Mouse (Mus musculus) MEL (cell line): ENCODE data around the gene Defb45. TPM values are rescaled to one million over a fixed set of nuclear protein-coding genes. Genes with fewer than 3 reads are reported as not detected.
A peak's percentile ranks its signal among the peaks of the same experiment; 100 is the strongest.

ENCODE experiments used
- DNase-seq: peaks from one replicate; pipeline ENCODE4 v3.0.0; 2011; ENCODE audit warnings: low read depth, low spot score
- H3K27ac ChIP-seq: 2 replicates; pipeline ENCODE4 v1.5.1; 2012; ENCODE audit warnings: low read depth, mild to moderate bottlenecking, control low read depth, low read length, moderate library complexity; ENCODE audit not compliant: control insufficient read depth
- H3K27me3 ChIP-seq, 2 experiments: fragments of 150-350 bp in 1 of 2; sonication (generic) in 1 of 2; 2 replicates each; pipeline ENCODE4 v1.6.1; 2012; ENCODE audit warnings: low read length in 2 of 2, mild to moderate bottlenecking in 2 of 2, improper control_type of control experiment in 1 of 2, moderate library complexity in 1 of 2; ENCODE audit not compliant: insufficient read depth in 2 of 2, control insufficient read depth in 1 of 2
- H3K36me3 ChIP-seq, 2 experiments: 2 replicates each; pipeline ENCODE4 v1.6.1; 2012 to 2014; ENCODE audit warnings: low read length in 2 of 2, improper control_type of control experiment in 1 of 2, inconsistent platforms in 1 of 2, mild to moderate bottlenecking in 1 of 2; ENCODE audit not compliant: insufficient read depth in 2 of 2, control insufficient read depth in 1 of 2
- H3K4me1 ChIP-seq, 2 experiments: fragments of 150-350 bp in 1 of 2; sonication (generic) in 1 of 2; 2 replicates each; pipeline ENCODE4 v1.6.1; 2012; ENCODE audit warnings: low read length in 2 of 2, improper control_type of control experiment in 1 of 2, mild to moderate bottlenecking in 1 of 2; ENCODE audit not compliant: insufficient read depth in 2 of 2, control insufficient read depth in 1 of 2
- H3K4me3 ChIP-seq, 2 experiments: fragments of 150-350 bp in 1 of 2; sonication (generic) in 1 of 2; 2 replicates each; pipeline ENCODE4 v1.5.1; 2012; ENCODE audit warnings: low read depth in 2 of 2, low read length in 2 of 2, mild to moderate bottlenecking in 2 of 2, moderate library complexity in 2 of 2, control low read depth in 1 of 2, improper control_type of control experiment in 1 of 2; ENCODE audit not compliant: control insufficient read depth in 1 of 2, insufficient read depth in 1 of 2
- H3K79me2 ChIP-seq: 2 replicates; pipeline ENCODE4 v1.6.1; 2012; ENCODE audit warnings: mild to moderate bottlenecking, low read length, moderate library complexity; ENCODE audit not compliant: control insufficient read depth, poor library complexity, insufficient read depth
- H3K9ac ChIP-seq: 2 replicates; pipeline ENCODE4 v1.6.1; 2012; ENCODE audit warnings: low read depth, mild to moderate bottlenecking, control low read depth, low read length, moderate library complexity; ENCODE audit not compliant: control insufficient read depth, poor library complexity, severe bottlenecking
- H3K9me3 ChIP-seq: fragments of 150-350 bp; sonication (generic); replicated peaks from 2 replicates; pipeline ENCODE4 v1.6.1; 2012; ENCODE audit warnings: mild to moderate bottlenecking, low read length, improper control_type of control experiment, moderate library complexity; ENCODE audit not compliant: insufficient read depth
- CHD2 ChIP-seq: IDR thresholded peaks from 2 replicates; pipeline ENCODE4 v1.6.1; 2011; ENCODE audit warnings: low read length, improper control_type of control experiment
- CTCF ChIP-seq, 3 experiments: IDR thresholded peaks in 2 of 3; conservative IDR thresholded peaks in 1 of 3; 2 replicates each; pipeline ENCODE4 v1.5.1; 2011 to 2012; ENCODE audit warnings: low read length in 3 of 3, low read depth in 2 of 3, mild to moderate bottlenecking in 2 of 3, improper control_type of control experiment in 1 of 3, inconsistent platforms in 1 of 3, mixed read lengths in 1 of 3, moderate library complexity in 1 of 3; ENCODE audit not compliant: control insufficient read depth in 1 of 3, insufficient read depth in 1 of 3, poor library complexity in 1 of 3, severe bottlenecking in 1 of 3
- EP300 ChIP-seq, 2 experiments: IDR thresholded peaks; 2 replicates each; pipeline ENCODE4 v1.6.1; 2011; ENCODE audit warnings: improper control_type of control experiment in 2 of 2, low read length in 2 of 2, low read depth in 1 of 2, mild to moderate bottlenecking in 1 of 2
- JUND ChIP-seq: IDR thresholded peaks from 2 replicates; pipeline ENCODE4 v1.6.1; 2011; ENCODE audit warnings: low read depth, mild to moderate bottlenecking, improper control_type of control experiment, low read length
- KAT2A ChIP-seq: conservative IDR thresholded peaks from 2 replicates; pipeline ENCODE4 v1.6.1; 2012; ENCODE audit warnings: low read depth, low read length, improper control_type of control experiment, inconsistent platforms
- MEF2A ChIP-seq: IDR thresholded peaks from 2 replicates; pipeline ENCODE4 v1.6.1; 2014; ENCODE audit warnings: low read depth, mild to moderate bottlenecking, inconsistent platforms, low read length, improper control_type of control experiment; ENCODE audit not compliant: poor library complexity, insufficient replicate concordance, severe bottlenecking; ENCODE audit errors: extremely low read depth
- MYB ChIP-seq: IDR thresholded peaks from 2 replicates; pipeline ENCODE4 v1.6.1; 2011; ENCODE audit warnings: mild to moderate bottlenecking, low read depth, low read length, improper control_type of control experiment
- NELFE ChIP-seq: IDR thresholded peaks from 2 replicates; pipeline ENCODE4 v1.6.1; 2011; ENCODE audit warnings: low read depth, low read length, improper control_type of control experiment
- NRF1 ChIP-seq: IDR thresholded peaks from 2 replicates; pipeline ENCODE4 v1.6.1; 2014; ENCODE audit warnings: low read depth, mild to moderate bottlenecking, inconsistent platforms, low read length, improper control_type of control experiment, moderate library complexity; ENCODE audit not compliant: poor library complexity, insufficient read depth, severe bottlenecking
- RAD21 ChIP-seq: IDR thresholded peaks from 2 replicates; pipeline ENCODE4 v1.6.1; 2011; ENCODE audit warnings: mild to moderate bottlenecking, low read depth, low read length, improper control_type of control experiment
- RCOR1 ChIP-seq: IDR thresholded peaks from 2 replicates; pipeline ENCODE4 v1.6.1; 2012; ENCODE audit warnings: low read depth, mild to moderate bottlenecking, inconsistent platforms, low read length, improper control_type of control experiment
- SIN3A ChIP-seq: IDR thresholded peaks from 2 replicates; pipeline ENCODE4 v1.6.1; 2012; ENCODE audit warnings: low read length, improper control_type of control experiment, inconsistent platforms
- SMC3 ChIP-seq: IDR thresholded peaks from 2 replicates; pipeline ENCODE4 v1.6.1; 2011; ENCODE audit warnings: low read depth, low read length, improper control_type of control experiment
- TCF12 ChIP-seq: IDR thresholded peaks from 2 replicates; pipeline ENCODE4 v1.6.1; 2014; ENCODE audit warnings: low read depth, mild to moderate bottlenecking, inconsistent platforms, low read length, improper control_type of control experiment, moderate library complexity
- UBTF ChIP-seq: IDR thresholded peaks from 2 replicates; pipeline ENCODE4 v1.6.1; 2012; ENCODE audit warnings: low read depth, mild to moderate bottlenecking, inconsistent platforms, low read length, improper control_type of control experiment, moderate library complexity, borderline replicate concordance; ENCODE audit not compliant: insufficient read depth
- USF1 ChIP-seq: IDR thresholded peaks from 2 replicates; pipeline ENCODE4 v1.6.1; 2014; ENCODE audit warnings: low read depth, mild to moderate bottlenecking, inconsistent platforms, low read length, improper control_type of control experiment, moderate library complexity
- USF2 ChIP-seq, 2 experiments: IDR thresholded peaks; 2 replicates each; pipeline ENCODE4 v1.6.1; 2011 to 2012; ENCODE audit warnings: improper control_type of control experiment in 2 of 2, low read length in 2 of 2, borderline replicate concordance in 1 of 2, inconsistent platforms in 1 of 2, low read depth in 1 of 2, mild to moderate bottlenecking in 1 of 2; ENCODE audit not compliant: insufficient read depth in 1 of 2
- ZC3H11A ChIP-seq: IDR thresholded peaks from 2 replicates; pipeline ENCODE4 v1.6.1; 2012; ENCODE audit warnings: low read depth, mild to moderate bottlenecking, inconsistent platforms, low read length, improper control_type of control experiment
- ZMIZ1 ChIP-seq: IDR thresholded peaks from 2 replicates; pipeline ENCODE4 v1.6.1; 2012; ENCODE audit warnings: low read depth, mild to moderate bottlenecking, inconsistent platforms, low read length, improper control_type of control experiment, moderate library complexity
- ZNF384 ChIP-seq: IDR thresholded peaks from 2 replicates; pipeline ENCODE4 v1.6.1; 2012; ENCODE audit warnings: low read depth, mild to moderate bottlenecking, inconsistent platforms, low read length, improper control_type of control experiment
- polyA plus RNA-seq, 2 experiments: library from polyadenylated mRNA; stranded (reverse) in 1 of 2; unstranded in 1 of 2; fragments of >175 nt in 1 of 2; fragments of >200 nt in 1 of 2; gene quantifications; 2 replicates each; pipeline versions ENCODE4 v1.2.1 to v1.2.4; 2012; ENCODE audit warnings: low replicate concordance in 2 of 2, low read depth in 1 of 2; ENCODE audit not compliant: insufficient read length in 2 of 2, insufficient read depth in 1 of 2, missing spikeins in 1 of 2
- total RNA-seq: library from RNA; depleted of rRNA; stranded (reverse); fragments of 300-350 nt; gene quantifications from 2 replicates; pipeline ENCODE4 v1.2.3, GENCODE M21; 2012

Gene Defb45
- total and polyA plus RNA-seq, 3 experiments: not detected

GRCm38 (mm10) chr2:152616470-152616869, 17.3 kb upstream of the Defb45 start:
- Histone ChIP-seq H3K79me2 (no peaks in the 10 kb centered on the region), H3K36me3 (no peaks in the 10 kb centered on the region), H3K27me3 (peaks cover 0 to 1% of the 10 kb centered on the region in 2 experiments; a peak in 1 of 4 replicates), H3K9me3 (no peaks in the 10 kb centered on the region), H3K4me1 (no peaks in the 10 kb centered on the region; a peak in 1 of 4 replicates), H3K27ac (no peak overlapping the region), H3K9ac (no peak overlapping the region), H3K4me3 (no peak overlapping the region)
- peak; percentile 24 for DNase-seq
- no peak for TF ChIP-seq SMC3
- no peak for TF ChIP-seq MYB
- TF ChIP-seq USF1: no peak
- no peak for TF ChIP-seq ZNF384
- TF ChIP-seq UBTF: no peak
- TF ChIP-seq CHD2: no peak
- no peak for TF ChIP-seq CTCF (IDR thresholded peaks at IDR 0.05 in 2 of 3, conservative IDR thresholded peaks at IDR 0.05 in 1 of 3; ENCODE audit: control insufficient read depth in 1 of 3, insufficient read depth in 1 of 3, low read depth in 2 of 3, low read length in 3 of 3, poor library complexity in 1 of 3, severe bottlenecking in 1 of 3)
- no peak for TF ChIP-seq MEF2A
- TF ChIP-seq KAT2A: no peak
- no peak for TF ChIP-seq TCF12
- no peak for TF ChIP-seq RCOR1
- TF ChIP-seq ZMIZ1: no peak
- TF ChIP-seq NELFE: no peak
- TF ChIP-seq EP300 (IDR thresholded peaks at IDR 0.05; ENCODE audit: low read depth in 1 of 2, low read length in 2 of 2): no peak
- TF ChIP-seq SIN3A: no peak
- no peak for TF ChIP-seq NRF1
- TF ChIP-seq USF2 (IDR thresholded peaks at IDR 0.05; ENCODE audit: borderline replicate concordance in 1 of 2, insufficient read depth in 1 of 2, low read depth in 1 of 2, low read length in 2 of 2): no peak
- TF ChIP-seq RAD21: no peak
- TF ChIP-seq, all 39 proteins: peak for 0

- peak; percentile 82 for DNase-seq
- H3K36me3 ChIP-seq: no peaks in the 10 kb centered on the region
- H3K4me1 ChIP-seq: no peaks in the 10 kb centered on the region; a peak in 1 of 4 replicates
- H3K9ac ChIP-seq: no peak overlapping the region
- TF ChIP-seq RAD21 (peak; percentile 92), ZC3H11A (peak; percentile 64), JUND (0 out of 2 replicates have a peak, but pooled peaks have one; percentile 17), CTCF (IDR thresholded peaks at IDR 0.05 in 2 of 3, conservative IDR thresholded peaks at IDR 0.05 in 1 of 3; ENCODE audit: control insufficient read depth in 1 of 3, insufficient read depth in 1 of 3, low read depth in 2 of 3, low read length in 3 of 3, poor library complexity in 1 of 3, severe bottlenecking in 1 of 3) (peak; percentile 76 to 93 (median 83)), EP300 (IDR thresholded peaks at IDR 0.05; ENCODE audit: low read depth in 1 of 2, low read length in 2 of 2) (no peak), SMC3 (peak; percentile 74)
- H3K4me3 ChIP-seq: no peak overlapping the region
- H3K27me3 ChIP-seq: peaks cover 0 to 1% of the 10 kb centered on the region in 2 experiments; a peak in 1 of 4 replicates
- no peak overlapping the region for H3K27ac ChIP-seq
- H3K79me2 ChIP-seq: no peaks in the 10 kb centered on the region
- H3K9me3 ChIP-seq: no peaks in the 10 kb centered on the region
Measured at GRCm38 (mm10) chr2:152615563-152615962, 16.4 kb upstream of the Defb45 start.
